Mouse (Mus musculus) brown adipose tissue, adult 24 weeks (tissue): ENCODE results near the gene Acad9. TPM values are rescaled to one million over a fixed set of nuclear protein-coding genes. Genes with fewer than 3 reads are reported as not detected.

Experiments used
- H3K27ac ChIP-seq: fragments of 200-500 bp; replicated peaks from 2 replicates; pipeline ENCODE4 v1.5.1; 2012; ENCODE audit warnings: low read depth, mild to moderate bottlenecking, low read length
- H3K4me1 ChIP-seq: fragments of 200-500 bp; 2 replicates; pipeline ENCODE4 v1.6.1; 2012; ENCODE audit warnings: low read length, mixed read lengths; ENCODE audit not compliant: control insufficient read depth, insufficient read depth, insufficient read length
- H3K4me3 ChIP-seq: fragments of 200-500 bp; 2 replicates; pipeline ENCODE4 v1.5.1; 2012; ENCODE audit warnings: low read depth, mild to moderate bottlenecking, low read length, moderate library complexity; ENCODE audit not compliant: insufficient read depth
- polyA plus RNA-seq: library from polyadenylated mRNA; stranded (reverse); fragments of >200 nt; gene quantifications from 2 replicates; pipeline ENCODE4 v1.2.4, GENCODE M21; 2012; ENCODE audit not compliant: missing spikeins, insufficient read depth, insufficient read length

Acad9 gene
- polyA plus RNA-seq = 47.6 and 75.6 TPM in 2 replicates

- Histone ChIP-seq H3K4me3 (peak within 1 kb of the TSS; percentile 82), H3K27ac (peak within 1 kb of the TSS; percentile 35; the same call in 1 of the 2 replicates), H3K4me1 (peaks cover 2% of the 10 kb centered on the region; the same call in 1 of the 2 replicates)
Measured at GRCm38 (mm10) chr3:36065843-36066651, at the start of gene Acad9. Gene Acad9, plus strand, starts transcription at chr3:36065979.

GRCm38 (mm10) chr3:36025732-36026131 is 40.0 kb upstream of the Acad9 start:
- Histone ChIP-seq H3K4me3 (no peak overlapping the region), H3K27ac (no peak overlapping the region), H3K4me1 (no peaks in the 10 kb centered on the region)

- Histone ChIP-seq H3K27ac (no peak overlapping the region), H3K4me3 (no peak overlapping the region), H3K4me1 (no peaks in the 10 kb centered on the region)
Measured at GRCm38 (mm10) chr3:36029993-36030392, 35.8 kb upstream of the Acad9 start.

GRCm38 (mm10) chr3:36031740-36032510 is 33.9 kb upstream of the Acad9 start:
- H3K27ac ChIP-seq = no peak overlapping the region
- no peak overlapping the region for H3K4me3 ChIP-seq
- H3K4me1 ChIP-seq = no peaks in the 10 kb centered on the region

- Histone ChIP-seq H3K27ac (peak overlapping the region; percentile 68), H3K4me1 (no peaks in the 10 kb centered on the region), H3K4me3 (no peak overlapping the region)
Measured at GRCm38 (mm10) chr3:36044520-36044919, 21.3 kb upstream of the Acad9 start.

GRCm38 (mm10) chr3:36045086-36045485 is 20.7 kb upstream of the Acad9 start:
- Histone ChIP-seq H3K4me3 (no peak overlapping the region), H3K27ac (peak overlapping the region; percentile 66), H3K4me1 (no peaks in the 10 kb centered on the region)

GRCm38 (mm10) chr3:36049106-36049505 is 16.7 kb upstream of the Acad9 start:
- H3K4me3 ChIP-seq = no peak overlapping the region
- H3K4me1 ChIP-seq = no peaks in the 10 kb centered on the region
- H3K27ac ChIP-seq = peak overlapping the region; percentile 60

GRCm38 (mm10) chr3:36053447-36053846 is 12.3 kb upstream of the Acad9 start, which contains the start of gene Ccdc144b:
Gene Ccdc144b, minus strand, starts transcription at chr3:36053547.
- Histone ChIP-seq H3K4me1 (no peaks in the 10 kb centered on the region), H3K27ac (no peak within 1 kb of the TSS), H3K4me3 (no peak within 1 kb of the TSS)

- Histone ChIP-seq H3K4me3 (no peak overlapping the region), H3K4me1 (no peaks in the 10 kb centered on the region), H3K27ac (no peak overlapping the region)
Measured at GRCm38 (mm10) chr3:36060096-36060850, 5.5 kb upstream of the Acad9 start.

- no peak overlapping the region for H3K27ac ChIP-seq
- no peak overlapping the region for H3K4me3 ChIP-seq
- peaks cover 2% of the 10 kb centered on the region; the same call in 1 of the 2 replicates for H3K4me1 ChIP-seq
Measured at GRCm38 (mm10) chr3:36064592-36065061, 1.2 kb upstream of the Acad9 start.

- no peak overlapping the region for H3K4me3 ChIP-seq
- H3K27ac ChIP-seq = no peak overlapping the region
- H3K4me1 ChIP-seq = peaks cover 2% of the 10 kb centered on the region; the same call in 1 of the 2 replicates
Measured at GRCm38 (mm10) chr3:36065166-36065565, 613 bp upstream of the Acad9 start.

GRCm38 (mm10) chr3:36067731-36068130 is 2.0 kb downstream of the Acad9 start:
- Histone ChIP-seq H3K4me3 (no peak overlapping the region), H3K27ac (no peak overlapping the region), H3K4me1 (peaks cover 2% of the 10 kb centered on the region; the same call in 1 of the 2 replicates)

- Histone ChIP-seq H3K27ac (no peak overlapping the region), H3K4me1 (peaks cover 2% of the 10 kb centered on the region; the same call in 1 of the 2 replicates)
Measured at GRCm38 (mm10) chr3:36070436-36070835, 4.7 kb downstream of the Acad9 start.

GRCm38 (mm10) chr3:36071047-36071446 is 5.3 kb downstream of the Acad9 start:
- Histone ChIP-seq H3K4me1 (peaks cover 2% of the 10 kb centered on the region; the same call in 1 of the 2 replicates), H3K4me3 (no peak overlapping the region), H3K27ac (no peak overlapping the region)

More at GRCm38 (mm10) chr3:36070436-36070835, 4.7 kb downstream of the Acad9 start:
- no peak overlapping the region for H3K4me3 ChIP-seq
